ENCODE assay signal across 22 mouse cellular contexts in the genomic region with DNA sequence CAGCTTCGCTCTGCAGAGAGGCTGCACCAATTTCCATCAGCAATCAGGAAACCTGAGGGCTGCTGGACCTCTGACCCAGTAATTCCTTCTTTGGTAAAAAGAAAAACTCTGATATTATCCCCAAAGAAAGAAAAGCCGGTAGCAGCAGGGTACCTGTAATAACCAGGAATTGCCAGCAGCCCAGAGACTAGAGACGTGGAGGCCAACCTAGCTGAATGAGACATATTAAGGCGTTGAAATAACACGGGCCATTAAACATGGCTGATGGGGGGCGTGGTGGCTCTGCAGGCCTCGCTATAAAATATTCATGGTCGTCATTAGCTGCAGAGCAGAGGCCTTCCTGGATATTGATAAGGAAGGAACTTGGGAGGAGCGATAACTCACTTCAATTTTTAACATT.
"Had no signal": no experiment of that assay in that cellular context is flagged by ENCODE, and none has a peak within 500 bp of the region (broad histone marks: within the 10 kb centered on the region; RNA-seq: fewer than 3 reads in every experiment).

No protein-coding gene starts in this region.

- H3K4me2 ChIP-seq: intestine, embryonic 15.5 days; kidney, embryonic 15.5 days; limb, embryonic 12.5 days; limb, embryonic 15.5 days; liver, embryonic 11.5 days; lung, embryonic 14.5 days; midbrain, embryonic 11.5 days; midbrain, embryonic 15.5 days had no signal

- H3K27me3 ChIP-seq: midbrain, embryonic 15.5 days had no signal

- H3K4me1 ChIP-seq: intestine, embryonic 15.5 days; kidney, embryonic 15.5 days; limb, embryonic 15.5 days had no signal

- H3K9ac ChIP-seq: intestine, embryonic 15.5 days; kidney, embryonic 15.5 days; limb, embryonic 12.5 days; limb, embryonic 15.5 days; liver, embryonic 14.5 days; liver, postnatal 0 days; lung, embryonic 14.5 days; midbrain, embryonic 15.5 days had no signal

- H3K36me3 ChIP-seq: intestine, embryonic 15.5 days; kidney, embryonic 15.5 days; limb, embryonic 12.5 days; limb, embryonic 15.5 days; midbrain, embryonic 15.5 days had no signal

- H3K27ac ChIP-seq: intestine, embryonic 15.5 days; kidney, embryonic 15.5 days; limb, embryonic 12.5 days; limb, embryonic 15.5 days; liver, embryonic 14.5 days; macrophage; midbrain, embryonic 15.5 days; stomach, postnatal 0 days had no signal

- H3K4me3 ChIP-seq: intestine, embryonic 15.5 days; kidney, embryonic 15.5 days; limb, embryonic 12.5 days; limb, embryonic 15.5 days; midbrain, embryonic 15.5 days had no signal

- H3K9me3 ChIP-seq: intestine, embryonic 15.5 days; kidney, embryonic 15.5 days; limb, embryonic 12.5 days; limb, embryonic 15.5 days; midbrain, embryonic 15.5 days had no signal

- DNase-seq: kidney, adult 11 months; kidney, adult 8-10 months; kidney, postnatal 10 days; kidney, postnatal 36 days; layer of hippocampus, postnatal 36 days; left cerebral cortex, postnatal 4 days; liver, postnatal 0 days; lung, embryonic 14.5 days; right cerebral cortex, postnatal 4 days; thymus, adult 2 months; thymus, postnatal 14 days had no signal

- ATAC-seq: intestine, embryonic 15.5 days; liver, postnatal 0 days; lung, postnatal 0 days; midbrain, embryonic 15.5 days had no signal
